Mouse (Mus musculus): ENCODE results near the gene Gm8206.
"Not testable (repeated sequence)": the region's sequence is repeated elsewhere in the genome, so short reads cannot be mapped to it uniquely, and the experiment has no call there.

Gene Gm8206

DNA sequence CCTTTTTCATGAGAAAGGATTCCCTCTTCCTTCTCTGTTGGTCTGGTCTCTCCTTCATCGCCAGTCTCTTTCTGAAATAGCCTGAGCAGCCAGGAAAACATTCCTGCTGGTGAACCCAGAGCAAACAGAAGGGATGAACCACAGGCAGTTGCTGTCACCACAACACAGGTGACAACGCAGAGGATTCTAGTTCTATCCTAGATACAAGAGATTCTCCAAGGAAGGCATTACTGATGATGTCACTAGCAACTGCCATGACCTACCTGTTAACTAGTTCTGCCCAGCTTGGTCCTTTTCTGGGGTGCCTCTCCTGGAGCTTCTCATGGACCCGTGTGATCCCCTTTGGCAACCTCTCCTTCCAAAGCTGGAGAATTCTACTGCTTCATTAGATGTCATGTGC, at the start of gene Gm8206:
Gm8206 (minus strand) TSS at position 101 of the 400 bp plus-strand sequence.
- not testable (repeated sequence) for DNase-seq (ENCODE audit: low spot score in 2 of 2)

DNA sequence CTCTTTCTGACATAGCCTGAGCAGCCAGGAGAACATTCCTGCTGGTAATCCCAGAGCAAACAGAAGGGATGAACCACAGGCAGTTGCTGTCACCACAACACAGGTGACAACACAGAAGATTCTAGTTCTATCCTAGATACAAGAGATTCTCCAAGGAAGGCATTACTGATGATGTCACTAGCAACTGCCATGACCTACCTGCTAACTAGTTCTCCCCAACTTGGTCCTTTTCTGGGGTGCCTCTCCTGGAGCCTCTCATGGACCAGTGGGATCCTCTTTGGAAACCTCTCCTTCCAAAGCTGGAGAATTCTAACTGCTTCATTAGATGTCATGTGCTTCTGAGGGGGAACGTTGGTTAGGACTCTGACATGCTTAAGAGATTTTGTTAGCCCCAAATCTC, 32.0 kb upstream of the Gm8206 start, which contains the start of gene Gm3476:
Gm3476 (minus strand) TSS at position 101 of the 400 bp plus-strand sequence.
- not testable (repeated sequence) for DNase-seq (ENCODE audit: low spot score in 2 of 2)

- peak; percentile 19 to 21 for DNase-seq (ENCODE audit: low spot score in 2 of 2)
These were observed 14.7 kb upstream of the Gm8206 start, which contains the start of gene Gm3468 for GRCm38 (mm10) chr14:6108272-6108925. TSS of gene Gm3468 (minus strand) at chr14:6108665.

- not testable (repeated sequence) for DNase-seq (ENCODE audit: low spot score in 2 of 2)
These were observed 13.8 kb upstream of the Gm8206 start for GRCm38 (mm10) chr14:6107500-6107899.

DNA sequence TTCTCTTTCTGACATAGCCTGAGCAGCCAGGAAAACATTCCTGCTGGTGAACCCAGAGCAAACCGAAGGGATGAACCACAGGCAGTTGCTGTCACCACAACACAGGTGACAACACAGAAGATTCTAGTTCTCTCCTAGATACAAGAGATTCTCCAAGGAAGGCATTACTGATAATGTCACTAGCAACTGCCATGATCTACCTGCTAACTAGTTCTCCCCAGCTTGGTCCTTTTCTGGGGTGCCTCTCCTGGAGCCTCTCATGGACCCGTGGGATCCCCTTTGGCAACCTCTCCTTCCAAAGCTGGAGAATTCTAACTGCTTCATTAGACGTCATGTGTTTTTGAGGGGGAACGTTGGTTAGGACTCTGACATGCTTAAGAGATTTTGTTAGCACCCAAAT, 35.6 kb downstream of the Gm8206 start, which contains the start of gene Gm6337:
Gm6337 (minus strand) TSS at position 101 of the 400 bp plus-strand sequence.
- DNase-seq (ENCODE audit: low spot score in 2 of 2): not testable (repeated sequence)

DNA sequence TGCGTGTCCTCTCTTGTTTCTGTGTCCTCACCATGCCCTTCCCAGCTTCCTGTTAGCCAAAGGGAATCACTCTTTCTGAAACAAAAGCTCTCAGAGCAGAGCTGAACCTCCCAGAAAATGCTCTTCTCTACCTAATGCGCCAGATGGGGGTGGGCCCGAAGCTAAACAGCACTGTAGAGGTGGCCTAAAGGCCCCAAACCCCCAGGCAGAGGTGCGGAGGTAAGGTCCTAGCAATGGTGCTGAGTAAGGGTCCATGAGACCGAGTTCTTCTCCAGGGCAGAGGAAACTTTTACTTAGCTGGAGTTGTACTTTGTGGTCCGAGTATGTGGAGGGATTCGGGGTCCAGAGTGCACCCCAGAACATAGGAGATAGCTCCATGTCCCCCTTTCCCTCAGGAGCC, 106.6 kb downstream of the Gm8206 start:
- DNase-seq (ENCODE audit: low spot score in 2 of 2): peak; percentile 4 to 11

DNA sequence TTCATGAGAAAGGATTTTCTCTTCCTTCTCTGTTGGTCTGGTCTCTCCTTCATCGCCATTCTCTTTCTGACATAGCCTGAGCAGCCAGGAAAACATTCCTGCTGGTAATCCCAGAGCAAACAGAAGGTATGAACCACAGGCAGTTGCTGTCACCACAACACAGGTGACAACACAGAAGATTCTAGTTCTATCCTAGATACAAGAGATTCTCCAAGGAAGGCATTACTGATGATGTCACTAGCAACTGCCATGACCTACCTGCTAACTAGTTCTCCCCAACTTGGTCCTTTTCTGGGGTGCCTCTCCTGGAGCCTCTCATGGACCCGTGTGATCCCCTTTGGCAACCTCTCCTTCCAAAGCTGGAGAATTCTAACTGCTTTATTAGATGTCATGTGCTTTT, 114.7 kb downstream of the Gm8206 start, which contains the start of gene Gm3453:
Gm3453 (minus strand) TSS at position 101 of the 400 bp plus-strand sequence.
- not testable (repeated sequence) for DNase-seq (ENCODE audit: low spot score in 2 of 2)
